19 mouse cellular contexts compared by ENCODE assay signal in genomic region chr13:108451122-108451521, GRCm38 (mm10).
"Had no signal": no experiment of that assay in that cellular context is flagged by ENCODE, and none has a peak within 500 bp of the region (broad histone marks: within the 10 kb centered on the region; RNA-seq: fewer than 3 reads in every experiment).

No protein-coding gene starts in this region.

- H3K4me3 ChIP-seq: midbrain, embryonic 10.5 days; midbrain, embryonic 12.5 days; myocyte; neural tube, embryonic 13.5 days; neural tube, embryonic 15.5 days; stomach, embryonic 15.5 days had no signal

- H3K27ac ChIP-seq: midbrain, embryonic 10.5 days; midbrain, embryonic 12.5 days; neural tube, embryonic 13.5 days; neural tube, embryonic 15.5 days; stomach, embryonic 15.5 days; stomach, postnatal 0 days had no signal

- H3K9me3 ChIP-seq: midbrain, embryonic 10.5 days; midbrain, embryonic 12.5 days; neural tube, embryonic 13.5 days; neural tube, embryonic 15.5 days; stomach, embryonic 15.5 days had no signal

- H3K4me2 ChIP-seq: lung, embryonic 14.5 days; midbrain, embryonic 12.5 days; neural tube, embryonic 13.5 days; neural tube, embryonic 15.5 days; stomach, embryonic 15.5 days had no signal

- H3K36me3 ChIP-seq: midbrain, embryonic 10.5 days; midbrain, embryonic 12.5 days; neural tube, embryonic 13.5 days; neural tube, embryonic 15.5 days; stomach, embryonic 15.5 days had no signal

- H3K27me3 ChIP-seq: midbrain, embryonic 12.5 days; neural tube, embryonic 13.5 days; neural tube, embryonic 15.5 days; stomach, embryonic 15.5 days had no signal

- H3K4me1 ChIP-seq: midbrain, embryonic 10.5 days; midbrain, embryonic 12.5 days; neural tube, embryonic 13.5 days; stomach, embryonic 15.5 days had no signal

- ATAC-seq: midbrain, embryonic 16.5 days had no signal

- DNase-seq: lung, adult 18-20 months; lung, embryonic 14.5 days; lung, postnatal 10 days; lung, postnatal 4 days; midbrain, embryonic 14.5 days; retina, postnatal 1 day; right cerebral cortex, adult 18-20 months; right cerebral cortex, postnatal 25 days; thymus, adult 2 months; thymus, postnatal 25 days; thymus, postnatal 4 days had no signal

- H3K9ac ChIP-seq: lung, embryonic 14.5 days; midbrain, embryonic 12.5 days; neural tube, embryonic 13.5 days; neural tube, embryonic 15.5 days; stomach, embryonic 15.5 days had no signal
